Mouse (Mus musculus): ENCODE results near the gene Atpif1.
"Not testable (repeated sequence)": the region's sequence is repeated elsewhere in the genome, so short reads cannot be mapped to it uniquely, and the experiment has no call there.

Gene Atpif1

GRCm38 (mm10) chr4:132491057-132491456 lies 42.4 kb downstream of the Atpif1 start:
- no peak for DNase-seq (ENCODE audit: low spot score)

GRCm38 (mm10) chr4:132490273-132491010 lies 43.0 kb downstream of the Atpif1 start:
- DNase-seq (ENCODE audit: low spot score), result no peak

- no peak for DNase-seq (ENCODE audit: low spot score)
Observed at GRCm38 (mm10) chr4:132488976-132489375, 44.5 kb downstream of the Atpif1 start.

- DNase-seq (ENCODE audit: low spot score), result no peak
Observed at GRCm38 (mm10) chr4:132488521-132488920, 44.9 kb downstream of the Atpif1 start.

- no peak for DNase-seq (ENCODE audit: low spot score)
Observed at GRCm38 (mm10) chr4:132484820-132485219, 48.6 kb downstream of the Atpif1 start.

- no peak for DNase-seq (ENCODE audit: low spot score)
Observed at GRCm38 (mm10) chr4:132484231-132484630, 49.2 kb downstream of the Atpif1 start.

GRCm38 (mm10) chr4:132482956-132483608 lies 50.4 kb downstream of the Atpif1 start:
- no peak for DNase-seq (ENCODE audit: low spot score)

- not testable (repeated sequence) for DNase-seq (ENCODE audit: low spot score)
Observed at GRCm38 (mm10) chr4:132482104-132482503, 51.4 kb downstream of the Atpif1 start.

All from ovary, postnatal 14 days (tissue).